Mouse (Mus musculus): ENCODE measurements around the gene Fhod1.

- TF ChIP-seq FLI1 (IDR thresholded peaks at IDR 0.05; ENCODE audit: low read length), result no peak
- no peak for TF ChIP-seq GATA1 (IDR thresholded peaks at IDR 0.05; ENCODE audit: borderline replicate concordance, low read length)
Observed at GRCm38 (mm10) chr8:105331931-105332330, 15.8 kb downstream of the Fhod1 start.
